Mouse (Mus musculus) cerebellum, adult 2 months (tissue): ENCODE data around the gene Tfe3.

Experiments used
- CTCF ChIP-seq: fragments of 200-500 bp; IDR thresholded peaks from 2 replicates; pipeline ENCODE4 v1.5.1; 2011; ENCODE audit warnings: low read depth, mild to moderate bottlenecking, control low read depth, low read length, moderate library complexity, borderline replicate concordance; ENCODE audit not compliant: insufficient read depth
- POLR2A ChIP-seq: fragments of 200-500 bp; IDR thresholded peaks from 2 replicates; pipeline ENCODE4 v1.6.1; 2011; ENCODE audit warnings: low read length, control low read depth, borderline replicate concordance; ENCODE audit not compliant: insufficient read depth

- no peak for TF ChIP-seq CTCF
- TF ChIP-seq POLR2A: no peak
Observed at GRCm38 (mm10) chrX:7795016-7795415, 32.7 kb downstream of the Tfe3 start.
